Mouse (Mus musculus) myocyte (in vitro differentiated cells): Measurements from ENCODE around the gene Hsd3b7. TPM values are rescaled to one million over a fixed set of nuclear protein-coding genes. Genes with fewer than 3 reads are reported as not detected.

Experiments used
- H3K27me3 ChIP-seq: one replicate; pipeline ENCODE4 v1.6.1; 2011; ENCODE audit not compliant: control insufficient read depth, insufficient read depth, insufficient read length
- H3K36me3 ChIP-seq: one replicate; pipeline ENCODE4 v1.6.1; 2011; ENCODE audit not compliant: control insufficient read depth, insufficient read depth
- H3K4me2 ChIP-seq: one replicate; pipeline ENCODE4 v1.6.1; 2011; ENCODE audit warnings: low read depth, control low read depth
- H3K4me3 ChIP-seq: one replicate; pipeline ENCODE4 v1.5.1; 2011; ENCODE audit warnings: mild to moderate bottlenecking, control low read depth, moderate library complexity
- H3K79me2 ChIP-seq: one replicate; pipeline ENCODE4 v1.6.1; 2011; ENCODE audit not compliant: control insufficient read depth, insufficient read depth
- H3ac ChIP-seq: one replicate; pipeline ENCODE4 v1.6.1; 2011; ENCODE audit not compliant: control insufficient read depth, insufficient read length
- CEBPB ChIP-seq: IDR thresholded peaks from 2 replicates; pipeline ENCODE4 v1.6.1; 2011; ENCODE audit warnings: mild to moderate bottlenecking, moderate library complexity; ENCODE audit not compliant: poor library complexity, insufficient read depth, severe bottlenecking
- E2F4 ChIP-seq: IDR thresholded peaks from one replicate; pipeline ENCODE4 v1.6.1; 2011; ENCODE audit warnings: mild to moderate bottlenecking, control low read depth, moderate library complexity; ENCODE audit not compliant: insufficient read depth
- MAX ChIP-seq: IDR thresholded peaks from one replicate; pipeline ENCODE4 v1.6.1; 2011; ENCODE audit warnings: low read depth, mild to moderate bottlenecking, control low read depth
- MYOD1 ChIP-seq, 3 experiments: IDR thresholded peaks; one replicate each; pipeline ENCODE4 v1.6.1; 2011; ENCODE audit warnings: control low read depth in 2 of 3, low read depth in 2 of 3, mild to moderate bottlenecking in 2 of 3, moderate library complexity in 1 of 3; ENCODE audit not compliant: insufficient read length in 2 of 3, control insufficient read depth in 1 of 3
- MYOG ChIP-seq, 3 experiments: IDR thresholded peaks; one replicate each; pipeline ENCODE4 v1.6.1; 2011; ENCODE audit warnings: control low read depth in 2 of 3, low read depth in 2 of 3, mild to moderate bottlenecking in 2 of 3; ENCODE audit not compliant: insufficient read length in 2 of 3, control insufficient read depth in 1 of 3, insufficient read depth in 1 of 3
- POLR2A ChIP-seq: IDR thresholded peaks from one replicate; pipeline ENCODE4 v1.6.1; 2011; ENCODE audit warnings: low read depth, mild to moderate bottlenecking, control low read depth, moderate library complexity; ENCODE audit not compliant: insufficient read length
- POLR2AphosphoS2 ChIP-seq: IDR thresholded peaks from one replicate; pipeline ENCODE4 v1.6.1; 2011; ENCODE audit warnings: low read depth, control low read depth; ENCODE audit not compliant: insufficient read length
- REST ChIP-seq: IDR thresholded peaks from one replicate; pipeline ENCODE4 v1.6.1; 2011; ENCODE audit warnings: mild to moderate bottlenecking, control low read depth, moderate library complexity; ENCODE audit not compliant: insufficient read depth, insufficient read length
- SRF ChIP-seq: IDR thresholded peaks from one replicate; pipeline ENCODE4 v1.6.1; 2011; ENCODE audit warnings: low read depth; ENCODE audit not compliant: control insufficient read depth, insufficient read length
- TCF12 ChIP-seq: IDR thresholded peaks from one replicate; pipeline ENCODE4 v1.6.1; 2011; ENCODE audit warnings: mild to moderate bottlenecking, control low read depth; ENCODE audit not compliant: poor library complexity, insufficient read depth, severe bottlenecking
- TCF3 ChIP-seq: IDR thresholded peaks from one replicate; pipeline ENCODE4 v1.6.1; 2011; ENCODE audit warnings: low read depth, control low read depth; ENCODE audit not compliant: insufficient read length
- USF1 ChIP-seq: IDR thresholded peaks from one replicate; pipeline ENCODE4 v1.6.1; 2011; ENCODE audit warnings: low read depth, mild to moderate bottlenecking, control low read depth, moderate library complexity
- polyA plus RNA-seq: library from polyadenylated mRNA; unstranded; fragments of >200 nt; fragmentation: generic; extraction: Trizol; gene quantifications from one replicate; pipeline ENCODE4 v1.2.1, GENCODE M21; 2012; ENCODE audit warnings: missing spikeins

Hsd3b7 gene
- polyA plus RNA-seq, 1 experiment, result 15.0 TPM

DNA sequence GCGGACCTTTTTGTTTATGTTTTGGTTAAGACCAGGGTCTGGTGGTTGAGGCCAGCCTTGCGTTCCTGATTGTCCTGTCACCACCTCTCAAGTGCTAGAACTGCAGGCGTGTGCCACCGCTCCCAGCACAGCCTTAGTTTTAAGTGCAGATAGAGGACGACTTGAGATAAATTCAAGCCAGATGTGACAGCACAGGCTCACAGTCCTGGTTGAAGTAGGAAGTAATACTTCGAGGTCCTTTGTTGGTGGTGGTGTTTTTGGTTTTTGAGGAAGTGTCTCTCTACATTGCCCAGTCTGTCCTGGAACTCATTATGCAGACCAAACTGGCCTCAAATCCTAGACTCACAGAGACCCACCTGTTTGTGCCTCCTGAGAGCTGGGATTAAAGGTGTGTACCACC lies 40.7 kb upstream of the Hsd3b7 start:
- Histone ChIP-seq H3K36me3 (peaks cover 21% of the 10 kb centered on the region), H3K4me3 (no peak overlapping the region), H3K27me3 (no peaks in the 10 kb centered on the region), H3K79me2 (peaks cover 7% of the 10 kb centered on the region), H3ac (no peak overlapping the region), H3K4me2 (no peak overlapping the region)
- no peak for TF ChIP-seq SRF

DNA sequence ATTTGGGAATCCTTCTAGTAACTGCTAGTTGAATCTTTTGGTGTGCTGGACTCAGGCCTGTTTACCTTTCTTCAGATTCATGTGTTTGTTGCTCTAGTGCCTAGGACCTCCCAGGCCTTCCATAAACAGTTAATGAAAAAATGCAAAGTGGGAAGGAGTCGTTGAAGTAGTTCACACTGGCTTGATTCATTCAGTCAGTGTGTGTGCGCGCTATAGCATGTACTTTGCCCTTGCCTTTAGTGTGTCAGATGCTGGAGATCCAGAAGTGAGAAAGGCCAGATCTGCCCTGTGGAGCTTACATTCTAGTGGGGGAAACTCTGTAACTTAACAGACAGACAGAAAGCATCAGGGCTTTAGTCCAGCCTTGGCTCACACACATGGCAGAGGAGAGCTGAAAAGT lies 39.9 kb upstream of the Hsd3b7 start:
- Histone ChIP-seq H3K4me3 (no peak overlapping the region), H3K79me2 (peaks cover 7% of the 10 kb centered on the region), H3K27me3 (no peaks in the 10 kb centered on the region), H3K4me2 (no peak overlapping the region), H3K36me3 (peaks cover 25% of the 10 kb centered on the region), H3ac (no peak overlapping the region)
- TF ChIP-seq POLR2A, result no peak
- TF ChIP-seq TCF3, result no peak
- TF ChIP-seq REST, result no peak
- no peak for TF ChIP-seq CEBPB
- no peak for TF ChIP-seq POLR2AphosphoS2
- TF ChIP-seq MYOG (IDR thresholded peaks at IDR 0.05; ENCODE audit: control insufficient read depth in 1 of 3, insufficient read depth in 1 of 3, insufficient read length in 2 of 3, low read depth in 2 of 3), result no peak
- TF ChIP-seq TCF12, result no peak
- no peak for TF ChIP-seq USF1
- no peak for TF ChIP-seq MAX
- TF ChIP-seq MYOD1 (IDR thresholded peaks at IDR 0.05; ENCODE audit: control insufficient read depth in 1 of 3, insufficient read length in 2 of 3, low read depth in 2 of 3), result no peak

DNA sequence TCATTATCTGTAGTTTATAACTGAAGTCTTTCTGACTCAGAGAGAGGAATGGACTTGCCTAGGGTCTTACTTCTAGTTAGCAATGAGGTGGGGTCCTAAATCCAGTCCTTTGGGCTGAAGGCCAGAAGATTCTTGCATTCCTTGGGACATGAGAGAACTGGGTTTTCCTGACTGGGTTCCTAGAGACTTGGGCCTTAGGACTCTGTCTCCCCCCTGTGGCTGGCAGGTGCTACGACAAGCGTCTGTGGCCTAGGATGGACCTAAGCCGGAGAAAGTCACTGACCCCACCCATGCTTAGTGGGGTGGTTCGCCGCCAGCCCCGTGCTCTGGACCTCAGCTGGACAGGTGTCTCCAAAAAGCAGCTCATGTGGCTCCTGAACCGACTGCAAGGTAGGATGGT lies 39.4 kb upstream of the Hsd3b7 start:
- Histone ChIP-seq H3K79me2 (peaks cover 7% of the 10 kb centered on the region), H3K4me2 (no peak overlapping the region), H3ac (no peak overlapping the region), H3K27me3 (no peaks in the 10 kb centered on the region), H3K36me3 (peaks cover 22% of the 10 kb centered on the region), H3K4me3 (no peak overlapping the region)
- TF ChIP-seq TCF12 (no peak), REST (no peak)

DNA sequence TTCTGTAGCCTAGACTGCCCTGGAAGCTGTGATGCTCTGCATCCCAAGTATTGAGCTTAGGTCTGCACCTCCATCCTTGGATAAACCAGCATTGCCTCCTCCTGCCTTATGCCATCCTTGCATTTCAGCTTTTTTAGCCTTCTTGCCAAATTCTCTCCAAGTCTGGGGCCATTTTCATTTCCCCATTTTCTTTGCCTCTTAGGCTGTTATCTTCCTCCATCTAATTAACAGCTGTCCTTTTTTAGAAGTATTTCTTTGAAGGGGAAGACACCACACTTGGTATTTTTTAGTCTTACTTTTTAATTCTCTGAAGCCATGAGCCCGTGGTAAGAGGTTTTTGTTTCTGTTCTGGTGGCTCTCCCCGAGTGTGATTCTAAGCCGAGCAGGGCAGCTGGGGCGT lies 36.8 kb upstream of the Hsd3b7 start:
- H3K79me2 ChIP-seq, result no peaks in the 10 kb centered on the region
- TF ChIP-seq TCF3, result no peak
- no peak for TF ChIP-seq CEBPB
- TF ChIP-seq USF1, result no peak
- no peak for TF ChIP-seq REST
- no peak for TF ChIP-seq MYOG (IDR thresholded peaks at IDR 0.05; ENCODE audit: control insufficient read depth in 1 of 3, insufficient read depth in 1 of 3, insufficient read length in 2 of 3, low read depth in 2 of 3)
- no peak for TF ChIP-seq SRF
- TF ChIP-seq E2F4, result no peak
- TF ChIP-seq POLR2A, result no peak
- no peak overlapping the region for H3ac ChIP-seq
- peaks cover 14% of the 10 kb centered on the region for H3K36me3 ChIP-seq
- H3K4me3 ChIP-seq, result no peak overlapping the region
- no peak overlapping the region for H3K4me2 ChIP-seq
- no peaks in the 10 kb centered on the region for H3K27me3 ChIP-seq

DNA sequence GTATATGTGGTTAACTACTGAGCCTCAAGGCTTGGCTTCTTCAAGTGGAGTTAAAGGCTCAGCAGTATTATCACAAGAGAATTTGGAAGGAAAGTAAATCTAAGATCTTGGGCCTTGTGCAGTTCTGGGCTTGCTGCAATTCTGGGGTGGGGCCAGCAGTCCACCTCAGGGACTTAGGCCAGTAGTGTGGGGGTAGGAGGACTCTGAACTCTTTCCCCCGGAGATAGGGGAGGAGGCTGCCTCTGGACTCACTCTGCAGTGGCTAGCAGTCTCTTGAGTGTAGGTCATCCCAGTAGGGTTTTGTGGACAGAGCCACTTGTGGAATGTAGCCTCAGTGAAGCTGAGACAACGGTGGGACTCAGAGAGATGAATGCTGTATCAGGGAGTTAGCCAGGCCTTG lies 34.6 kb upstream of the Hsd3b7 start:
- no peak for TF ChIP-seq TCF3
- no peak for TF ChIP-seq E2F4
- TF ChIP-seq MAX, result no peak
- no peak for TF ChIP-seq POLR2AphosphoS2
- TF ChIP-seq MYOG (IDR thresholded peaks at IDR 0.05; ENCODE audit: control insufficient read depth in 1 of 3, insufficient read depth in 1 of 3, insufficient read length in 2 of 3, low read depth in 2 of 3), result no peak
- TF ChIP-seq POLR2A, result no peak
- no peak for TF ChIP-seq MYOD1 (IDR thresholded peaks at IDR 0.05; ENCODE audit: control insufficient read depth in 1 of 3, insufficient read length in 2 of 3, low read depth in 2 of 3)
- TF ChIP-seq REST, result no peak
- no peak for TF ChIP-seq TCF12
- no peak for TF ChIP-seq USF1
- TF ChIP-seq SRF, result no peak
- TF ChIP-seq CEBPB, result no peak
- no peak overlapping the region for H3K4me3 ChIP-seq
- no peak overlapping the region for H3ac ChIP-seq
- no peaks in the 10 kb centered on the region for H3K27me3 ChIP-seq
- no peak overlapping the region for H3K4me2 ChIP-seq
- peaks cover 14% of the 10 kb centered on the region for H3K36me3 ChIP-seq
- H3K79me2 ChIP-seq, result no peaks in the 10 kb centered on the region
